Comparison of ENCODE assay signal across 11 mouse cellular contexts in the genomic region with DNA sequence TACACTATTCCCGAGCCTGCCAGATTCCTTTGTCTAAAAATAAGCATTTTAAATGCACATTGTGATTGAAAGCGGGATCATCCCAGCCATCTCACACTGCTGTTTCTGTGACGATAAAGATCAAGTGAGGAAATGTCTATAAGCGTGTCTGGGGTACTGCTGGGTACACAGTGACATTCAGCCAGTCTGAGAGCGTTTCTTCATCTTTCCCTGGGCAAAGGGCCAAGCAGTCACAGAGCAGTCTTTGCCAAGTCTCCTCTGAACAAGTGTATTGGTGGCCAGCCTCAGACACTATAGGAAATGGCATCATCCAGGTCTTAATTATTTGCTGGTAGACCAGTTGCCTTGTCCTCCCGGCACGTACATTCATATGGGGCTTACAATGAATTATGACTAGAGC. TPM values are rescaled to one million over a fixed set of nuclear protein-coding genes. Genes with fewer than 3 reads are reported as not detected.
DNase-seq lines count a peak whose midpoint lies in the region; ATAC-seq and TF ChIP-seq lines count a peak whose summit lies in the region.
"Had no signal": no experiment of that assay in that cellular context is flagged by ENCODE, and none has a peak within 500 bp of the region (broad histone marks: within the 10 kb centered on the region; RNA-seq: fewer than 3 reads in every experiment).

No protein-coding gene starts in this region.

- peak overlapping the region; percentile 42 for H3K27ac ChIP-seq in forebrain, embryonic 15.5 days (replicated peaks)
- no peak overlapping the region for H3K27ac ChIP-seq in forebrain, embryonic 12.5 days
- H3K27ac ChIP-seq in layer of hippocampus, adult 2 months = no peak overlapping the region
- H3K27ac ChIP-seq: embryonic facial prominence, embryonic 13.5 days had no signal

- peaks cover 13% of the 10 kb centered on the region for H3K4me1 ChIP-seq in forebrain, embryonic 15.5 days
- peaks cover 6% of the 10 kb centered on the region; the same call in 1 of the 2 replicates for H3K4me1 ChIP-seq in forebrain, embryonic 12.5 days
- H3K4me1 ChIP-seq: embryonic facial prominence, embryonic 13.5 days had no signal

- peak; percentile 13 for DNase-seq in layer of hippocampus, adult 9-10 months (ENCODE audit: low spot score)
- DNase-seq in layer of hippocampus, adult 2 months (ENCODE audit: low spot score in 2 of 2) = no peak
- peak; percentile 87 for DNase-seq in brain, embryonic 14.5 days (ENCODE audit: low read depth)
- peak; percentile 58 for DNase-seq in lung, postnatal 36 days
- DNase-seq in thymus, postnatal 4 days = no peak
- no peak for DNase-seq in yolk sac, embryonic 10.5 days (ENCODE audit: low spot score)
- DNase-seq: liver, postnatal 0 days had no signal

- H3K9ac ChIP-seq in forebrain, embryonic 15.5 days (replicated peaks) = no peak overlapping the region
- no peak overlapping the region for H3K9ac ChIP-seq in forebrain, embryonic 12.5 days
- H3K9ac ChIP-seq: embryonic facial prominence, embryonic 13.5 days; liver, postnatal 0 days had no signal

- no peaks in the 10 kb centered on the region for H3K27me3 ChIP-seq in forebrain, embryonic 15.5 days
- no peaks in the 10 kb centered on the region for H3K27me3 ChIP-seq in forebrain, embryonic 12.5 days
- H3K27me3 ChIP-seq: CH12.LX; embryonic facial prominence, embryonic 13.5 days had no signal

- TF ChIP-seq CTCF in layer of hippocampus, adult 2 months (conservative IDR thresholded peaks at IDR 0.05) = no peak
- no peak for TF ChIP-seq CTCF in brain, embryonic 14.5 days (IDR thresholded peaks at IDR 0.05; ENCODE audit: borderline replicate concordance, extremely low read depth, insufficient read depth, insufficient read length)

- peak; percentile 44 for ATAC-seq in forebrain, embryonic 15.5 days (replicated peaks)
- ATAC-seq in forebrain, embryonic 12.5 days (ENCODE audit: low FRiP score) = no peak
- ATAC-seq: liver, postnatal 0 days had no signal

- WGBS in forebrain, embryonic 15.5 days = 40% methylated on average over 7 of the region's 7 CpGs
- WGBS in forebrain, embryonic 12.5 days = 85% methylated on average over 7 of the region's 7 CpGs

- H3K4me2 ChIP-seq in forebrain, embryonic 15.5 days (replicated peaks) = no peak overlapping the region
- H3K4me2 ChIP-seq in forebrain, embryonic 12.5 days = no peak overlapping the region
- H3K4me2 ChIP-seq: embryonic facial prominence, embryonic 13.5 days had no signal

- H3K36me3 ChIP-seq in forebrain, embryonic 15.5 days = no peaks in the 10 kb centered on the region
- H3K36me3 ChIP-seq in forebrain, embryonic 12.5 days (replicated peaks) = no peaks in the 10 kb centered on the region
- H3K36me3 ChIP-seq: embryonic facial prominence, embryonic 13.5 days had no signal

- H3K4me3 ChIP-seq in forebrain, embryonic 15.5 days = no peak overlapping the region
- no peak overlapping the region for H3K4me3 ChIP-seq in forebrain, embryonic 12.5 days (replicated peaks)
- H3K4me3 ChIP-seq in layer of hippocampus, adult 2 months = no peak overlapping the region
- H3K4me3 ChIP-seq: embryonic facial prominence, embryonic 13.5 days had no signal

- no peaks in the 10 kb centered on the region for H3K9me3 ChIP-seq in forebrain, embryonic 15.5 days
- no peaks in the 10 kb centered on the region for H3K9me3 ChIP-seq in forebrain, embryonic 12.5 days
- H3K9me3 ChIP-seq: embryonic facial prominence, embryonic 13.5 days had no signal

- TF ChIP-seq POLR2A in brain, embryonic 14.5 days (IDR thresholded peaks at IDR 0.05; ENCODE audit: borderline replicate concordance, extremely low read depth, insufficient read depth, insufficient read length, poor library complexity, severe bottlenecking) = no peak

RNA-seq across cellular contexts. Expression of a gene that starts 47.9 kb away (rescaled TPM):
- 5.1 and 6.6 TPM in 2 replicates for polyA plus RNA-seq in forebrain, embryonic 15.5 days (2015; fragmentation: Nextera tagmentation; extraction: Ambion mirVana)
- polyA plus RNA-seq in forebrain, embryonic 12.5 days (2016; fragmentation: Nextera tagmentation; extraction: Ambion mirVana) = 2.8 and 3.2 TPM in 2 replicates
- 10 to 100 TPM; 15.1 to 19.0 TPM for total RNA-seq in layer of hippocampus, adult 2 months (2021)
- polyA plus RNA-seq in brain, embryonic 14.5 days (2012; rRNA removed) = 6.4 and 13.8 TPM in 2 replicates

Comparison
In these comparisons a context has a peak if more than half of its experiments do, and no peak if none do; other contexts are left out.
1. DNase-seq: peak in layer of hippocampus, adult 9-10 months (single experiment), brain, embryonic 14.5 days (single experiment) and lung, postnatal 36 days (single experiment); none in layer of hippocampus, adult 2 months (0 of 2), thymus, postnatal 4 days (single experiment) and yolk sac, embryonic 10.5 days (single experiment).